Mouse (Mus musculus): ENCODE measurements at regions not wholly inside any gene's neighbourhood (a gene's known extent, or its start where the extent isn't known, plus 50 kb on each side); places are given as distances from the start of the nearest gene placed in this dataset.

- TF ChIP-seq CTCF (IDR thresholded peaks at IDR 0.05; ENCODE audit: borderline replicate concordance, insufficient read depth, low read length) (no peak), POLR2A (IDR thresholded peaks at IDR 0.05; ENCODE audit: low read depth, low read length) (no peak)
Observed at GRCm38 (mm10) chr10:15297257-15297656, 579.2 kb upstream of the Gje1 start.

Data from embryonic fibroblast, embryonic 13.5 days (primary cell).